In the genomic region with DNA sequence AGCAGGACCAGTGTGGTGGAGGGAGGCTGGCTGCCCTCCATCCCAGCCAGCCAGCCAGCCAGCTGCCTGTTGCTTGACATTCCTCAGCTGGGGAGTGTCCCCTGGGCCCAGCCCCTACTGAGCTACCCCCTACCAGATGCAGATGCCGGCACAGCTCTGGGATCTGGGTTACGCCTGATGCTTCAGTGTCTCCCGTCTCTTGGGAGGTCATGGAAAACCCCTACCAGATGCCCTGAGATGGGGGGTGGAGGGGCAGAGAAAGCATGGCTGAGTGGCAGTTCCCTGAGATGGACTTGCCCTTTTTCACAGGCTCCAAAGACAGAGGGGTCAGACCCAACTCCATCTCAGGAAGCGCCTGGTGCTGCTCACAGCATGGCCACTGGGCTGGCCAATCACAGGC, we compare ENCODE assay signal across 8 mouse cellular contexts. TPM values are rescaled to one million over a fixed set of nuclear protein-coding genes. Genes with fewer than 3 reads are reported as not detected.
A peak's percentile ranks its signal among the peaks of the same experiment; 100 is the strongest.
DNase-seq lines count a peak whose midpoint lies in the region; ATAC-seq and TF ChIP-seq lines count a peak whose summit lies in the region.

No protein-coding gene starts in this region.

- 31% methylated on average over 4 of the region's 4 CpGs for WGBS in embryonic facial prominence, embryonic 12.5 days
- WGBS in limb, embryonic 11.5 days, result 31% methylated on average over 4 of the region's 4 CpGs
- WGBS in neural tube, embryonic 13.5 days, result 47% methylated on average over 4 of the region's 4 CpGs

- H3K27ac ChIP-seq in layer of hippocampus, adult 2 months, result peak overlapping the region; percentile 95
- H3K27ac ChIP-seq in embryonic facial prominence, embryonic 12.5 days, result peak overlapping the region; percentile 70
- H3K27ac ChIP-seq in limb, embryonic 11.5 days (replicated peaks; ENCODE audit: low read depth, low read length), result peak overlapping the region; percentile 78
- H3K27ac ChIP-seq in neural tube, embryonic 13.5 days (replicated peaks), result peak overlapping the region; percentile 28; the same call in 1 of the 2 replicates

- H3K36me3 ChIP-seq in embryonic facial prominence, embryonic 12.5 days, result no peaks in the 10 kb centered on the region
- H3K36me3 ChIP-seq in limb, embryonic 11.5 days (ENCODE audit: control insufficient read depth, insufficient read depth, low read length), result no peaks in the 10 kb centered on the region
- H3K36me3 ChIP-seq in neural tube, embryonic 13.5 days, result no peaks in the 10 kb centered on the region

- H3K4me1 ChIP-seq in embryonic facial prominence, embryonic 12.5 days, result peaks cover 90% of the 10 kb centered on the region
- peaks cover 76% of the 10 kb centered on the region for H3K4me1 ChIP-seq in limb, embryonic 11.5 days (ENCODE audit: control insufficient read depth, insufficient read depth, low read length)
- peaks cover 96% of the 10 kb centered on the region for H3K4me1 ChIP-seq in neural tube, embryonic 13.5 days (replicated peaks)

- 0 out of 2 replicates have a peak overlapping the region, but pooled peaks have one; percentile 2 for H3K4me2 ChIP-seq in embryonic facial prominence, embryonic 12.5 days (replicated peaks)
- H3K4me2 ChIP-seq in limb, embryonic 11.5 days (ENCODE audit: low read depth, severe bottlenecking), result peak overlapping the region; percentile 24
- H3K4me2 ChIP-seq in neural tube, embryonic 13.5 days, result peak overlapping the region; percentile 77

- no peaks in the 10 kb centered on the region for H3K9me3 ChIP-seq in embryonic facial prominence, embryonic 12.5 days
- no peaks in the 10 kb centered on the region for H3K9me3 ChIP-seq in limb, embryonic 11.5 days (ENCODE audit: control insufficient read depth, low read length)
- H3K9me3 ChIP-seq in neural tube, embryonic 13.5 days, result no peaks in the 10 kb centered on the region

- intact Hi-C loops in left cerebral cortex, postnatal 10 days (cut with DNase I), result no loop called here

- no peak for TF ChIP-seq CTCF in layer of hippocampus, adult 2 months (conservative IDR thresholded peaks at IDR 0.05)

- no peaks in the 10 kb centered on the region for H3K27me3 ChIP-seq in embryonic facial prominence, embryonic 12.5 days
- no peaks in the 10 kb centered on the region for H3K27me3 ChIP-seq in limb, embryonic 11.5 days (ENCODE audit: control insufficient read depth, insufficient read depth, low read length)
- no peaks in the 10 kb centered on the region for H3K27me3 ChIP-seq in neural tube, embryonic 13.5 days

- H3K9ac ChIP-seq in embryonic facial prominence, embryonic 12.5 days, result no peak overlapping the region
- 0 out of 2 replicates have a peak overlapping the region, but pooled peaks have one; percentile 14 for H3K9ac ChIP-seq in limb, embryonic 11.5 days (ENCODE audit: low read length)
- peak overlapping the region; percentile 46; the same call in 1 of the 2 replicates for H3K9ac ChIP-seq in neural tube, embryonic 13.5 days

- no peak overlapping the region for H3K4me3 ChIP-seq in layer of hippocampus, adult 2 months
- H3K4me3 ChIP-seq in embryonic facial prominence, embryonic 12.5 days, result no peak overlapping the region
- no peak overlapping the region for H3K4me3 ChIP-seq in limb, embryonic 11.5 days (ENCODE audit: low read depth, low read length)
- no peak overlapping the region for H3K4me3 ChIP-seq in neural tube, embryonic 13.5 days

- DNase-seq in layer of hippocampus, adult 2 months (ENCODE audit: low spot score in 2 of 2), result no peak
- DNase-seq in layer of hippocampus, postnatal 36 days, result no peak
- DNase-seq in limb, embryonic 11.5 days (ENCODE audit: low spot score), result peak; percentile 46
- no peak for DNase-seq in cerebellum, postnatal 36 days
- DNase-seq in gastrocnemius, adult 18-20 months (ENCODE audit: low spot score), result no peak
- no peak for DNase-seq in left cerebral cortex, postnatal 10 days (ENCODE audit: extremely low spot score in 1 of 2, low spot score in 2 of 2)

- ATAC-seq in embryonic facial prominence, embryonic 12.5 days (ENCODE audit: insufficient number of reproducible peaks, insufficient read depth, low FRiP score, low TSS enrichment), result no peak; the same call in 1 of the 2 replicates
- no peak for ATAC-seq in limb, embryonic 11.5 days (ENCODE audit: insufficient number of reproducible peaks, low FRiP score, low TSS enrichment, low read depth)
- ATAC-seq in neural tube, embryonic 13.5 days (ENCODE audit: low read depth), result no peak

RNA-seq across cellular contexts. Expression of a gene that starts 5.4 kb away (rescaled TPM):
- total RNA-seq in layer of hippocampus, adult 2 months (2021), result 10 to 100 TPM; 33.9 to 36.5 TPM
- total RNA-seq in layer of hippocampus, postnatal 36 days (2021), result 10 to 100 TPM; 34.5 to 36.2 TPM
- polyA plus RNA-seq in embryonic facial prominence, embryonic 12.5 days (2016; fragmentation: Nextera tagmentation; extraction: Ambion mirVana), result 8.6 and 9.7 TPM in 2 replicates
- polyA plus RNA-seq in limb, embryonic 11.5 days (2014; fragmentation: Nextera tagmentation; extraction: Ambion mirVana), result 8.9 and 10.2 TPM in 2 replicates
- 34.6 and 41.7 TPM in 2 replicates for polyA plus RNA-seq in neural tube, embryonic 13.5 days (2015; fragmentation: Nextera tagmentation; extraction: Ambion mirVana)
- total RNA-seq in gastrocnemius, adult 18-20 months (2021), result under 1 TPM; 0.53 to 0.74 TPM
- total RNA-seq in left cerebral cortex, postnatal 10 days (2021), result 100 to 1,000 TPM; 329 to 393 TPM

Comparison
In these comparisons a context has a peak if more than half of its experiments do, and no peak if none do; other contexts are left out.
1. H3K27ac ChIP-seq: peak in every context shown above with its lines; median percentile 95 in layer of hippocampus, adult 2 months; 78 in limb, embryonic 11.5 days; 70 in embryonic facial prominence, embryonic 12.5 days; 28 in neural tube, embryonic 13.5 days.
2. H3K4me2 ChIP-seq: peak in every context shown above with its lines; median percentile 77 in neural tube, embryonic 13.5 days; 24 in limb, embryonic 11.5 days; 2 in embryonic facial prominence, embryonic 12.5 days.
3. RNA of a gene that starts 5.4 kb away (total RNA-seq): 329 to 393 TPM in left cerebral cortex, postnatal 10 days, 33.9 to 36.5 TPM in layer of hippocampus, adult 2 months and 34.5 to 36.2 TPM in layer of hippocampus, postnatal 36 days; 0.53 to 0.74 TPM in gastrocnemius, adult 18-20 months; every median in the first group is over 10 times any median in the second.